7 mouse cellular contexts compared by ENCODE assay signal in genomic region chr1:75505956-75506831, GRCm38 (mm10). TPM values are rescaled to one million over a fixed set of nuclear protein-coding genes. Genes with fewer than 3 reads are reported as not detected.
DNase-seq lines count a peak whose midpoint lies in the region; ATAC-seq and TF ChIP-seq lines count a peak whose summit lies in the region.

Gene Obsl1, minus strand, starts transcription at chr1:75506452.

- ATAC-seq in hindbrain, embryonic 16.5 days, result peak; percentile 77
- ATAC-seq in limb, embryonic 14.5 days (ENCODE audit: low FRiP score, low read depth), result peak; percentile 92

- peak within 1 kb of the TSS; percentile 85 for H3K27ac ChIP-seq in hindbrain, embryonic 16.5 days (ENCODE audit: low read depth, low read length)
- H3K27ac ChIP-seq in limb, embryonic 14.5 days (replicated peaks; ENCODE audit: low read depth, low read length), result peak within 1 kb of the TSS; percentile 97

- H3K9ac ChIP-seq in hindbrain, embryonic 16.5 days (ENCODE audit: low read depth, low read length), result peak within 1 kb of the TSS; percentile 87
- peak within 1 kb of the TSS; percentile 93 for H3K9ac ChIP-seq in limb, embryonic 14.5 days (ENCODE audit: low read depth, low read length, severe bottlenecking)

- H3K36me3 ChIP-seq in hindbrain, embryonic 16.5 days (ENCODE audit: control insufficient read depth, insufficient read depth, low read length), result peaks cover 4% of the 10 kb centered on the region; the same call in 1 of the 2 replicates
- H3K36me3 ChIP-seq in limb, embryonic 14.5 days (ENCODE audit: control insufficient read depth, insufficient read depth, low read length), result peaks cover 34% of the 10 kb centered on the region

- peak; percentile 54 to 56 for DNase-seq in adrenal gland, adult 18-20 months (ENCODE audit: low spot score in 2 of 2)
- peak; percentile 72 to 75 for DNase-seq in cerebellum, postnatal 14 days
- peak; percentile 82 for DNase-seq in gastrocnemius, postnatal 10 days
- DNase-seq in limb, embryonic 14.5 days (ENCODE audit: low spot score), result peak; percentile 94
- DNase-seq in neural tube, embryonic 10.5 days (ENCODE audit: extremely low spot score, low spot score), result peak; percentile 85
- DNase-seq in thymus, postnatal 25 days, result peak; percentile 38

- H3K9me3 ChIP-seq in hindbrain, embryonic 16.5 days (ENCODE audit: control insufficient read depth, low read length), result no peaks in the 10 kb centered on the region
- no peaks in the 10 kb centered on the region for H3K9me3 ChIP-seq in limb, embryonic 14.5 days (ENCODE audit: control insufficient read depth, low read length)

- under 1% methylated on average over 59 of the region's 65 CpGs for WGBS in hindbrain, embryonic 16.5 days
- under 1% methylated on average over 40 of the region's 65 CpGs for WGBS in limb, embryonic 14.5 days

- no peaks in the 10 kb centered on the region for H3K27me3 ChIP-seq in hindbrain, embryonic 16.5 days (replicated peaks; ENCODE audit: control insufficient read depth, insufficient read depth, low read length)
- no peaks in the 10 kb centered on the region for H3K27me3 ChIP-seq in limb, embryonic 14.5 days (ENCODE audit: control insufficient read depth, insufficient read depth, low read length)

- TF ChIP-seq POLR2A in limb, embryonic 14.5 days (IDR thresholded peaks at IDR 0.05; ENCODE audit: borderline replicate concordance, extremely low read depth, insufficient read depth, insufficient read length), result peak; percentile 90; the same call in 1 of the 2 replicates

- peak within 1 kb of the TSS; percentile 92 for H3K4me2 ChIP-seq in hindbrain, embryonic 16.5 days (ENCODE audit: low read length)
- peak within 1 kb of the TSS; percentile 92 for H3K4me2 ChIP-seq in limb, embryonic 14.5 days (replicated peaks; ENCODE audit: low read depth, low read length, severe bottlenecking)

- H3K4me1 ChIP-seq in hindbrain, embryonic 16.5 days (ENCODE audit: control insufficient read depth, insufficient read depth, low read depth, low read length), result peaks cover 18% of the 10 kb centered on the region
- H3K4me1 ChIP-seq in limb, embryonic 14.5 days (ENCODE audit: control insufficient read depth, insufficient read depth, low read length), result peaks cover 20% of the 10 kb centered on the region

- peak within 1 kb of the TSS; percentile 90 for H3K4me3 ChIP-seq in hindbrain, embryonic 16.5 days (ENCODE audit: low read length)
- peak within 1 kb of the TSS; percentile 85 for H3K4me3 ChIP-seq in limb, embryonic 14.5 days (replicated peaks; ENCODE audit: low read length)

RNA-seq across cellular contexts. Expression of gene Obsl1, which starts in this region (rescaled TPM):
- total RNA-seq in adrenal gland, adult 18-20 months (2021), result 10 to 100 TPM; 48.9 to 54.4 TPM
- total RNA-seq in gastrocnemius, postnatal 10 days (2021), result 100 to 1,000 TPM; 107 to 122 TPM
- polyA plus RNA-seq in hindbrain, embryonic 16.5 days (2015; fragmentation: Nextera tagmentation; extraction: Ambion mirVana), result 25.4 and 26.1 TPM in 2 replicates
- polyA plus RNA-seq in limb, embryonic 14.5 days (2012; rRNA removed), result 315 and 381 TPM in 2 replicates
- polyA plus RNA-seq in limb, embryonic 14.5 days (2014; fragmentation: Nextera tagmentation; extraction: Ambion mirVana), result 108 and 120 TPM in 2 replicates

Comparison
In these comparisons a context has a peak if more than half of its experiments do, and no peak if none do; other contexts are left out.
1. Peak in every context shown above with its lines: DNase-seq, ATAC-seq, H3K4me3 ChIP-seq and H3K27ac ChIP-seq.
2. DNase-seq: peak in every context shown above with its lines; median percentile 94 in limb, embryonic 14.5 days; 85 in neural tube, embryonic 10.5 days; 82 in gastrocnemius, postnatal 10 days; 74 in cerebellum, postnatal 14 days; 55 in adrenal gland, adult 18-20 months; 38 in thymus, postnatal 25 days.